Mouse (Mus musculus) liver, embryonic 15.5 days (tissue): ENCODE data around the gene Fermt3. TPM values are rescaled to one million over a fixed set of nuclear protein-coding genes. Genes with fewer than 3 reads are reported as not detected.

Experiments used
- ATAC-seq: fragments of 200-750 bp; cut with Nextera tagmentation; 2 replicates; pipeline ENCODE4 v1.8.0; 2017; ENCODE audit warnings: moderate number of reproducible peaks, mild to moderate bottlenecking, moderate library complexity; ENCODE audit not compliant: insufficient read depth
- H3K27ac ChIP-seq: fragments of 300-500 bp; sonication (generic); replicated peaks from 2 replicates; pipeline ENCODE4 v1.5.1; 2015; ENCODE audit warnings: mild to moderate bottlenecking, inconsistent platforms
- H3K27me3 ChIP-seq: fragments of 300-500 bp; sonication (generic); 2 replicates; pipeline ENCODE4 v1.6.1; 2015; ENCODE audit warnings: mild to moderate bottlenecking, inconsistent platforms
- H3K36me3 ChIP-seq: fragments of 300-500 bp; sonication (generic); replicated peaks from 2 replicates; pipeline ENCODE4 v1.6.1; 2015; ENCODE audit warnings: moderate library complexity, mild to moderate bottlenecking, inconsistent platforms
- H3K4me1 ChIP-seq: fragments of 300-500 bp; sonication (generic); replicated peaks from 2 replicates; pipeline ENCODE4 v1.6.1; 2015; ENCODE audit warnings: inconsistent platforms
- H3K4me2 ChIP-seq: fragments of 300-500 bp; sonication (generic); 2 replicates; pipeline ENCODE4 v1.6.1; 2015; ENCODE audit warnings: moderate library complexity, mild to moderate bottlenecking, inconsistent platforms
- H3K4me3 ChIP-seq: fragments of 300-500 bp; sonication (generic); replicated peaks from 2 replicates; pipeline ENCODE4 v1.5.1; 2015; ENCODE audit warnings: mild to moderate bottlenecking, inconsistent platforms
- H3K9ac ChIP-seq: fragments of 300-500 bp; sonication (generic); 2 replicates; pipeline ENCODE4 v1.6.1; 2015; ENCODE audit warnings: moderate library complexity, mild to moderate bottlenecking, inconsistent platforms
- H3K9me3 ChIP-seq: fragments of 300-500 bp; sonication (generic); replicated peaks from 2 replicates; pipeline ENCODE4 v1.6.1; 2016; ENCODE audit warnings: inconsistent platforms
- WGBS: fragments of 180-500 bp; shearing (Covaris S2); methylation state at CpG from one replicate; pipeline ENCODE4 v1.1.7; 2015; ENCODE audit warnings: mixed read lengths; ENCODE audit not compliant: insufficient replicate concordance; 5-methylcytosine and 5-hydroxymethylcytosine counted together
- polyA plus RNA-seq: library from polyadenylated mRNA; unstranded; fragments of >200 nt; fragmentation: Nextera tagmentation; extraction: Ambion mirVana; gene quantifications from 2 replicates; pipeline ENCODE4 v1.2.1, GENCODE M21; 2015

The Fermt3 gene
- polyA plus RNA-seq, 1 experiment from 2014 or later, result 105 TPM

DNA sequence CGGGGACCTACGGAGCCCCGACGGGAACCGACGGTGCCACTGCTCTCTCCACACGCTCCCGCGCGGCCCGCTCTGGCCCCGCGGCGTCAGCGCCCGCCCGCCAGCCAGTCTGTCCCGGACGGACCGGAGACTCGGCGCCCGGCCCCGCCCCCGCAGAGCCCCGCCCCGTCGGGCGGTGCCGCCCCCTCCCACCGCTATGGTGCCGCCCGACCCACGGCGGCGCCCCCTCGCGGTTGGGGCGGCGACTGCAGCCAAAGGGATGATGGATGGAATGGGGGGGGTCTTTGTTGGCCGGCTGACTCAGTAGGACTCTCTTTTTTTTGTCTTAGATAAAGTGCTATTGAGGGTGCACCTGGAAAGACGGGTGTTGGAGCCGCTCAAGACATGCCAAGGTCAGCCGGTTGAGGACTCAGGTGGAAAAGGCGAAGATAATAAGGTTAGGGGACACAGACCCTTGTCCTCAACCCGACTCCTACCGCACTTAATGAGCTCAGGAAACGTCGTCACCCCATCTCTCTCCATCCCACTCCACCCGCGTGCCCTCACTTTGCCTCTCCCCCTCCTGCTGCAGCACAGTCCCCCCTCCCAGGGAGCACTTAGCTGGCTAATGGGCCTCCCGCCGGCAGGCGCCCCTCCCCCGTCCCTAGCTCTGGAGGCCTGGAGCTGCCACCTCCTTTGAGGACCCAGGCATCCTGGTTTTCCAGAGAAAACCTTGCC lies 49.4 kb downstream of the Fermt3 start:
- WGBS, result 2% methylated on average over 55 of the region's 55 CpGs
- Histone ChIP-seq H3K4me3 (peak overlapping the region; percentile 66), H3K27me3 (peaks cover 22% of the 10 kb centered on the region), H3K9ac (peak overlapping the region; percentile 75), H3K4me2 (peak overlapping the region; percentile 97), H3K9me3 (no peaks in the 10 kb centered on the region), H3K4me1 (peaks cover 75% of the 10 kb centered on the region), H3K36me3 (peaks cover 10% of the 10 kb centered on the region; the same call in 1 of the 2 replicates), H3K27ac (0 out of 2 replicates have a peak overlapping the region, but pooled peaks have one; percentile 24)
- ATAC-seq, result peak; percentile 65

GRCm38 (mm10) chr19:6969291-6969664 lies 50.0 kb downstream of the Fermt3 start:
- Histone ChIP-seq H3K9ac (peak overlapping the region; percentile 75), H3K4me1 (peaks cover 70% of the 10 kb centered on the region), H3K27ac (0 out of 2 replicates have a peak overlapping the region, but pooled peaks have one; percentile 24), H3K4me2 (peak overlapping the region; percentile 97), H3K27me3 (peaks cover 22% of the 10 kb centered on the region), H3K9me3 (no peaks in the 10 kb centered on the region), H3K4me3 (peak overlapping the region; percentile 66), H3K36me3 (peaks cover 15% of the 10 kb centered on the region; the same call in 1 of the 2 replicates)
- ATAC-seq, result no peak
- under 1% methylated on average over 20 of the region's 20 CpGs for WGBS

GRCm38 (mm10) chr19:6968491-6969271 lies 50.6 kb downstream of the Fermt3 start:
- Histone ChIP-seq H3K27ac (no peak overlapping the region), H3K4me1 (peaks cover 66% of the 10 kb centered on the region)

GRCm38 (mm10) chr19:6956461-6956860 lies 62.8 kb downstream of the Fermt3 start:
- 62% methylated on average over 10 of the region's 10 CpGs for WGBS
- ATAC-seq, result no peak
- H3K9me3 ChIP-seq, result no peaks in the 10 kb centered on the region
- no peak overlapping the region for H3K27ac ChIP-seq
- H3K9ac ChIP-seq, result no peak overlapping the region
- H3K4me3 ChIP-seq, result no peak overlapping the region
- H3K4me1 ChIP-seq, result peaks cover 25% of the 10 kb centered on the region
- no peaks in the 10 kb centered on the region for H3K27me3 ChIP-seq
- peaks cover 33% of the 10 kb centered on the region for H3K36me3 ChIP-seq
- no peak overlapping the region for H3K4me2 ChIP-seq

More at GRCm38 (mm10) chr19:6968491-6969271, 50.6 kb downstream of the Fermt3 start:
- peak overlapping the region; percentile 66 for H3K4me3 ChIP-seq
- ATAC-seq, result no peak
- peaks cover 17% of the 10 kb centered on the region; the same call in 1 of the 2 replicates for H3K36me3 ChIP-seq
- WGBS, result 7% methylated on average over 15 of the region's 15 CpGs
- H3K4me2 ChIP-seq, result peak overlapping the region; percentile 97
- peak overlapping the region; percentile 75 for H3K9ac ChIP-seq
- no peaks in the 10 kb centered on the region for H3K9me3 ChIP-seq
- H3K27me3 ChIP-seq, result peaks cover 22% of the 10 kb centered on the region

GRCm38 (mm10) chr19:6955424-6955823 lies 63.8 kb downstream of the Fermt3 start:
- ATAC-seq, result no peak
- 67% methylated on average over 7 of the region's 7 CpGs for WGBS
- Histone ChIP-seq H3K4me1 (peaks cover 35% of the 10 kb centered on the region), H3K27me3 (no peaks in the 10 kb centered on the region), H3K9ac (no peak overlapping the region), H3K9me3 (no peaks in the 10 kb centered on the region), H3K27ac (no peak overlapping the region), H3K4me3 (no peak overlapping the region), H3K4me2 (no peak overlapping the region), H3K36me3 (peaks cover 33% of the 10 kb centered on the region)

GRCm38 (mm10) chr19:6954046-6954445 lies 65.2 kb downstream of the Fermt3 start:
- ATAC-seq, result no peak
- no peaks in the 10 kb centered on the region for H3K27me3 ChIP-seq
- H3K27ac ChIP-seq, result no peak overlapping the region
- H3K4me1 ChIP-seq, result peaks cover 49% of the 10 kb centered on the region
- 69% methylated on average over 9 of the region's 9 CpGs for WGBS
- no peaks in the 10 kb centered on the region for H3K9me3 ChIP-seq
- H3K4me3 ChIP-seq, result no peak overlapping the region
- H3K4me2 ChIP-seq, result no peak overlapping the region
- H3K36me3 ChIP-seq, result peaks cover 33% of the 10 kb centered on the region
- no peak overlapping the region for H3K9ac ChIP-seq

- 3% methylated on average over 3 of the region's 3 CpGs for WGBS
- peak overlapping the region; percentile 91 for H3K27ac ChIP-seq
- H3K4me3 ChIP-seq, result peak overlapping the region; percentile 79
- H3K36me3 ChIP-seq, result peaks cover 24% of the 10 kb centered on the region
- peaks cover 55% of the 10 kb centered on the region for H3K4me1 ChIP-seq
- H3K9ac ChIP-seq, result peak overlapping the region; percentile 73; the same call in 1 of the 2 replicates
- H3K4me2 ChIP-seq, result peak overlapping the region; percentile 98
- no peaks in the 10 kb centered on the region for H3K27me3 ChIP-seq
- ATAC-seq, result no peak
- no peaks in the 10 kb centered on the region for H3K9me3 ChIP-seq
Observed at GRCm38 (mm10) chr19:6952712-6953037, 66.6 kb downstream of the Fermt3 start.

GRCm38 (mm10) chr19:6951994-6952711 lies 67.1 kb downstream of the Fermt3 start:
- peaks cover 19% of the 10 kb centered on the region for H3K36me3 ChIP-seq
- no peaks in the 10 kb centered on the region for H3K9me3 ChIP-seq
- H3K4me3 ChIP-seq, result peak overlapping the region; percentile 79
- peak overlapping the region; percentile 91 for H3K27ac ChIP-seq
- peaks cover 56% of the 10 kb centered on the region for H3K4me1 ChIP-seq
- H3K4me2 ChIP-seq, result peak overlapping the region; percentile 98
- H3K27me3 ChIP-seq, result no peaks in the 10 kb centered on the region
- H3K9ac ChIP-seq, result peak overlapping the region; percentile 73
- ATAC-seq, result peak; percentile 31
- 1% methylated on average over 31 of the region's 31 CpGs for WGBS

GRCm38 (mm10) chr19:6951381-6951968 lies 67.8 kb downstream of the Fermt3 start:
- H3K27ac ChIP-seq, result peak overlapping the region; percentile 91
- peak overlapping the region; percentile 73 for H3K9ac ChIP-seq
- peaks cover 57% of the 10 kb centered on the region for H3K4me1 ChIP-seq
- H3K4me3 ChIP-seq, result peak overlapping the region; percentile 79
- no peaks in the 10 kb centered on the region for H3K9me3 ChIP-seq
- H3K27me3 ChIP-seq, result no peaks in the 10 kb centered on the region
- H3K4me2 ChIP-seq, result peak overlapping the region; percentile 98
- under 1% methylated on average over 35 of the region's 35 CpGs for WGBS
- peak; percentile 70 for ATAC-seq
- H3K36me3 ChIP-seq, result peaks cover 17% of the 10 kb centered on the region

DNA sequence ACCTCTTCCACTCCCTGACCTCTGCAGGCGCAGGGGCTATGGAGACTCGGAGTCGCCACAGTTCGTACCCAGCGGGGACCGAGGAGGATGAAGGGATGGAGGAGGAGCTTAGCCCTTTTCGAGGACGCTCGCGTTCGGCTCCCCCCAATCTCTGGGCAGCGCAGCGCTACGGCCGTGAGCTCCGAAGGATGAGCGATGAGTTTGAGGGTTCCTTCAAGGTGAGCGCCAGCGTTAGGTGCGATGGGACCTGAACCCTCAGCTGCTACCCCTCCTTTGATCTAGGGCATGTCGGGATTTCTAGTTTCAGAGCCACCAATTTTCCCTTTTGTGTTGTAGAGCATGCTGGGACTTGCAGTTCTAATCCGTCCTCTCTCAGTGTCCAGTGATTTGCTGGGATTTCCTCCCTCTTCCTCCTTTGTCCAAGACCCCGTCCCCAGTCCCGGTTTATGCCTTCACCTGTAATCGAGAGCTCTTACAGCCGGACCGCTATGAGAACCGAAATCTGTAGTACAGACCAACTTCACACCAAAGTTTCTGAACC lies 68.6 kb downstream of the Fermt3 start:
- under 1% methylated on average over 28 of the region's 28 CpGs for WGBS
- peak overlapping the region; percentile 73 for H3K9ac ChIP-seq
- H3K27ac ChIP-seq, result peak overlapping the region; percentile 91
- H3K36me3 ChIP-seq, result peaks cover 14% of the 10 kb centered on the region
- peak overlapping the region; percentile 79 for H3K4me3 ChIP-seq
- H3K4me2 ChIP-seq, result peak overlapping the region; percentile 98
- H3K4me1 ChIP-seq, result peaks cover 57% of the 10 kb centered on the region
- ATAC-seq, result peak; percentile 16
- H3K9me3 ChIP-seq, result no peaks in the 10 kb centered on the region
- no peaks in the 10 kb centered on the region for H3K27me3 ChIP-seq
